Mouse (Mus musculus): ENCODE measurements around the gene Scamp3. TPM values are rescaled to one million over a fixed set of nuclear protein-coding genes. Genes with fewer than 3 reads are reported as not detected.
A peak's percentile ranks its signal among the peaks of the same experiment; 100 is the strongest.
"Not testable (repeated sequence)": the region's sequence is repeated elsewhere in the genome, so short reads cannot be mapped to it uniquely, and the experiment has no call there.

Gene Scamp3
- polyA plus RNA-seq, 1 experiment: 75.7 TPM

GRCm38 (mm10) chr3:89145566-89145965 is 31.7 kb upstream of the Scamp3 start:
- no peak overlapping the region for H3K4me3 ChIP-seq (ENCODE audit: insufficient read depth, low read length)
- TF ChIP-seq POLR2A (IDR thresholded peaks at IDR 0.05; ENCODE audit: low read depth, low read length): no peak
- TF ChIP-seq CTCF (IDR thresholded peaks at IDR 0.05; ENCODE audit: borderline replicate concordance, insufficient read depth, low read length): no peak
- no peak overlapping the region for H3K27ac ChIP-seq (ENCODE audit: insufficient read depth, low read length)
- H3K4me1 ChIP-seq (ENCODE audit: control insufficient read depth, insufficient read depth, low read length): no peaks in the 10 kb centered on the region

GRCm38 (mm10) chr3:89147101-89147978 is 29.9 kb upstream of the Scamp3 start:
- Histone ChIP-seq H3K4me3 (ENCODE audit: insufficient read depth, low read length) (no peak overlapping the region), H3K27ac (ENCODE audit: insufficient read depth, low read length) (no peak overlapping the region), H3K4me1 (ENCODE audit: control insufficient read depth, insufficient read depth, low read length) (no peaks in the 10 kb centered on the region)
- no peak for TF ChIP-seq CTCF (IDR thresholded peaks at IDR 0.05; ENCODE audit: borderline replicate concordance, insufficient read depth, low read length)
- no peak for TF ChIP-seq POLR2A (IDR thresholded peaks at IDR 0.05; ENCODE audit: low read depth, low read length)

- H3K27ac ChIP-seq (ENCODE audit: insufficient read depth, low read length): no peak overlapping the region
- H3K4me3 ChIP-seq (ENCODE audit: insufficient read depth, low read length): no peak overlapping the region
- no peaks in the 10 kb centered on the region for H3K4me1 ChIP-seq (ENCODE audit: control insufficient read depth, insufficient read depth, low read length)
- no peak for TF ChIP-seq POLR2A (IDR thresholded peaks at IDR 0.05; ENCODE audit: low read depth, low read length)
- no peak for TF ChIP-seq CTCF (IDR thresholded peaks at IDR 0.05; ENCODE audit: borderline replicate concordance, insufficient read depth, low read length)
Measured at GRCm38 (mm10) chr3:89147979-89148311, 29.3 kb upstream of the Scamp3 start.

DNA sequence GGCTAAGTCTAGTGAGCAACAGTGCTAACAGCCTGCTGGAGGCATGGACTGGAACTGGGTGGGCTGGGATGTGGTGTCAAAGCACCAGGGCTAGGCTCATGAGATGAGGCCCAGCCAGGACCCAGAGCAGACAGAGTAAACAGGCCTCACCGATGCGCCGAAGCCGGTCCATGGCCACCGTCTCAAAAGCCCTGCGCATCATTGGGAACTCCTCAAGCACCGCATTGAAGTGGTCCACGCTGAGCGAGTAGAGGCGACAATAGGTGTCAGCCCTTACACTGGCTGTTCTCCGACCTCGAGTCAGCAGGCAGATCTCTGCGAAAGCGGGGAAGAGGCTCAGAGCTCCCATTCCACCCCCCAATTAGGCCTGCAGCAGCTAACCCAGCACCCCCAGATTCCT is 28.7 kb upstream of the Scamp3 start:
- no peaks in the 10 kb centered on the region for H3K4me1 ChIP-seq (ENCODE audit: control insufficient read depth, insufficient read depth, low read length)
- H3K27ac ChIP-seq (ENCODE audit: insufficient read depth, low read length): no peak overlapping the region
- H3K4me3 ChIP-seq (ENCODE audit: insufficient read depth, low read length): no peak overlapping the region
- TF ChIP-seq CTCF (IDR thresholded peaks at IDR 0.05; ENCODE audit: borderline replicate concordance, insufficient read depth, low read length) (no peak), POLR2A (IDR thresholded peaks at IDR 0.05; ENCODE audit: low read depth, low read length) (no peak)

- H3K27ac ChIP-seq (ENCODE audit: insufficient read depth, low read length): no peak overlapping the region
- TF ChIP-seq POLR2A (IDR thresholded peaks at IDR 0.05; ENCODE audit: low read depth, low read length) (no peak), CTCF (IDR thresholded peaks at IDR 0.05; ENCODE audit: borderline replicate concordance, insufficient read depth, low read length) (no peak)
- H3K4me3 ChIP-seq (ENCODE audit: insufficient read depth, low read length): no peak overlapping the region
- H3K4me1 ChIP-seq (ENCODE audit: control insufficient read depth, insufficient read depth, low read length): no peaks in the 10 kb centered on the region
Measured at GRCm38 (mm10) chr3:89152084-89152835, 25.0 kb upstream of the Scamp3 start.

GRCm38 (mm10) chr3:89156951-89157350 is 20.3 kb upstream of the Scamp3 start:
- TF ChIP-seq CTCF (IDR thresholded peaks at IDR 0.05; ENCODE audit: borderline replicate concordance, insufficient read depth, low read length) (no peak), POLR2A (IDR thresholded peaks at IDR 0.05; ENCODE audit: low read depth, low read length) (no peak)
- H3K27ac ChIP-seq (ENCODE audit: insufficient read depth, low read length): no peak overlapping the region
- H3K4me3 ChIP-seq (ENCODE audit: insufficient read depth, low read length): no peak overlapping the region
- no peaks in the 10 kb centered on the region for H3K4me1 ChIP-seq (ENCODE audit: control insufficient read depth, insufficient read depth, low read length)

GRCm38 (mm10) chr3:89158651-89159050 is 18.6 kb upstream of the Scamp3 start:
- no peak overlapping the region for H3K4me3 ChIP-seq (ENCODE audit: insufficient read depth, low read length)
- TF ChIP-seq CTCF (IDR thresholded peaks at IDR 0.05; ENCODE audit: borderline replicate concordance, insufficient read depth, low read length): no peak
- TF ChIP-seq POLR2A (IDR thresholded peaks at IDR 0.05; ENCODE audit: low read depth, low read length): no peak
- H3K4me1 ChIP-seq (ENCODE audit: control insufficient read depth, insufficient read depth, low read length): peaks cover under 1% of the 10 kb centered on the region; the same call in 1 of the 2 replicates
- H3K27ac ChIP-seq (ENCODE audit: insufficient read depth, low read length): no peak overlapping the region

- TF ChIP-seq POLR2A (IDR thresholded peaks at IDR 0.05; ENCODE audit: low read depth, low read length) (no peak), CTCF (IDR thresholded peaks at IDR 0.05; ENCODE audit: borderline replicate concordance, insufficient read depth, low read length) (no peak)
- Histone ChIP-seq H3K27ac (ENCODE audit: insufficient read depth, low read length) (no peak overlapping the region), H3K4me1 (ENCODE audit: control insufficient read depth, insufficient read depth, low read length) (peaks cover 4% of the 10 kb centered on the region; the same call in 1 of the 2 replicates), H3K4me3 (ENCODE audit: insufficient read depth, low read length) (peak overlapping the region; percentile 29; the same call in 1 of the 2 replicates)
Measured at GRCm38 (mm10) chr3:89159211-89159610, 18.1 kb upstream of the Scamp3 start.

- peaks cover 4% of the 10 kb centered on the region; the same call in 1 of the 2 replicates for H3K4me1 ChIP-seq (ENCODE audit: control insufficient read depth, insufficient read depth, low read length)
- peak within 1 kb of the TSS; percentile 29 for H3K4me3 ChIP-seq (ENCODE audit: insufficient read depth, low read length)
- no peak within 1 kb of the TSS for H3K27ac ChIP-seq (ENCODE audit: insufficient read depth, low read length)
- TF ChIP-seq CTCF (IDR thresholded peaks at IDR 0.05; ENCODE audit: borderline replicate concordance, insufficient read depth, low read length): peak; percentile 53; the same call in 1 of the 2 replicates
- no peak for TF ChIP-seq POLR2A (IDR thresholded peaks at IDR 0.05; ENCODE audit: low read depth, low read length)
Measured at GRCm38 (mm10) chr3:89159616-89160344, 17.5 kb upstream of the Scamp3 start, which contains the start of gene Hcn3. TSS of gene Hcn3 (minus strand) at chr3:89160196.

DNA sequence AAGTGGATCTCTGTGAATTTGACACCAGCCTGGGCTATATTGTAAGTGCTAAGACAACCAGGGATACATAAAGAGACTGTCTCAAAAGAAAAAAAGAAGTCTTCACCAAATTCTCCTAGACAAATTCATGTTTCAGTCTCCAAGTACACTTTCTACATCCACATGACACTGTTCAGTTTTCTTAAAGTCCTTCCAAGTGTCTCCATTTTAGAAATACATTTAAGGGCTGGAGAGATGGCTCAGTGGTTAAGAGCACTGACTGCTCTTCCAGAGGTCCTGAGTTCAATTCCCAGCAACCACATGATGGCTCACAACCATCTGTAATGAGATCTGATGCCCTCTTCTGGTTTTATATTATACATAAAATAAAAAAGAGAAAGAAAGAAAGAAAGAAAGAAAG is 16.1 kb upstream of the Scamp3 start:
- not testable (repeated sequence) for H3K4me1 ChIP-seq (ENCODE audit: control insufficient read depth, insufficient read depth, low read length); H3K4me3 ChIP-seq (ENCODE audit: insufficient read depth, low read length); H3K27ac ChIP-seq (ENCODE audit: insufficient read depth, low read length)
